Mouse (Mus musculus) MEL (cell line): ENCODE results near the gene Hspa12b. TPM values are rescaled to one million over a fixed set of nuclear protein-coding genes. Genes with fewer than 3 reads are reported as not detected.

Experiments used
- DNase-seq: peaks from one replicate; pipeline ENCODE4 v3.0.0; 2011; ENCODE audit warnings: low read depth, low spot score
- H3K27ac ChIP-seq: 2 replicates; pipeline ENCODE4 v1.5.1; 2012; ENCODE audit warnings: low read depth, mild to moderate bottlenecking, control low read depth, low read length, moderate library complexity; ENCODE audit not compliant: control insufficient read depth
- H3K27me3 ChIP-seq, 2 experiments: fragments of 150-350 bp in 1 of 2; sonication (generic) in 1 of 2; 2 replicates each; pipeline ENCODE4 v1.6.1; 2012; ENCODE audit warnings: low read length in 2 of 2, mild to moderate bottlenecking in 2 of 2, improper control_type of control experiment in 1 of 2, moderate library complexity in 1 of 2; ENCODE audit not compliant: insufficient read depth in 2 of 2, control insufficient read depth in 1 of 2
- H3K36me3 ChIP-seq, 2 experiments: 2 replicates each; pipeline ENCODE4 v1.6.1; 2012 to 2014; ENCODE audit warnings: low read length in 2 of 2, improper control_type of control experiment in 1 of 2, inconsistent platforms in 1 of 2, mild to moderate bottlenecking in 1 of 2; ENCODE audit not compliant: insufficient read depth in 2 of 2, control insufficient read depth in 1 of 2
- H3K4me1 ChIP-seq, 2 experiments: fragments of 150-350 bp in 1 of 2; sonication (generic) in 1 of 2; 2 replicates each; pipeline ENCODE4 v1.6.1; 2012; ENCODE audit warnings: low read length in 2 of 2, improper control_type of control experiment in 1 of 2, mild to moderate bottlenecking in 1 of 2; ENCODE audit not compliant: insufficient read depth in 2 of 2, control insufficient read depth in 1 of 2
- H3K4me3 ChIP-seq, 2 experiments: fragments of 150-350 bp in 1 of 2; sonication (generic) in 1 of 2; 2 replicates each; pipeline ENCODE4 v1.5.1; 2012; ENCODE audit warnings: low read depth in 2 of 2, low read length in 2 of 2, mild to moderate bottlenecking in 2 of 2, moderate library complexity in 2 of 2, control low read depth in 1 of 2, improper control_type of control experiment in 1 of 2; ENCODE audit not compliant: control insufficient read depth in 1 of 2, insufficient read depth in 1 of 2
- H3K79me2 ChIP-seq: 2 replicates; pipeline ENCODE4 v1.6.1; 2012; ENCODE audit warnings: mild to moderate bottlenecking, low read length, moderate library complexity; ENCODE audit not compliant: control insufficient read depth, poor library complexity, insufficient read depth
- H3K9ac ChIP-seq: 2 replicates; pipeline ENCODE4 v1.6.1; 2012; ENCODE audit warnings: low read depth, mild to moderate bottlenecking, control low read depth, low read length, moderate library complexity; ENCODE audit not compliant: control insufficient read depth, poor library complexity, severe bottlenecking
- H3K9me3 ChIP-seq: fragments of 150-350 bp; sonication (generic); replicated peaks from 2 replicates; pipeline ENCODE4 v1.6.1; 2012; ENCODE audit warnings: mild to moderate bottlenecking, low read length, improper control_type of control experiment, moderate library complexity; ENCODE audit not compliant: insufficient read depth
- CHD1 ChIP-seq: IDR thresholded peaks from 2 replicates; pipeline ENCODE4 v1.6.1; 2012; ENCODE audit warnings: low read depth, mild to moderate bottlenecking, inconsistent platforms, low read length, improper control_type of control experiment
- CTCF ChIP-seq, 3 experiments: IDR thresholded peaks in 2 of 3; conservative IDR thresholded peaks in 1 of 3; 2 replicates each; pipeline ENCODE4 v1.5.1; 2011 to 2012; ENCODE audit warnings: low read length in 3 of 3, low read depth in 2 of 3, mild to moderate bottlenecking in 2 of 3, improper control_type of control experiment in 1 of 3, inconsistent platforms in 1 of 3, mixed read lengths in 1 of 3, moderate library complexity in 1 of 3; ENCODE audit not compliant: control insufficient read depth in 1 of 3, insufficient read depth in 1 of 3, poor library complexity in 1 of 3, severe bottlenecking in 1 of 3
- E2F4 ChIP-seq: IDR thresholded peaks from 2 replicates; pipeline ENCODE4 v1.6.1; 2011; ENCODE audit warnings: low read depth, low read length, improper control_type of control experiment, borderline replicate concordance
- ELF1 ChIP-seq: IDR thresholded peaks from 2 replicates; pipeline ENCODE4 v1.6.1; 2014; ENCODE audit warnings: low read depth, mild to moderate bottlenecking, inconsistent platforms, low read length, improper control_type of control experiment, moderate library complexity
- EP300 ChIP-seq, 2 experiments: IDR thresholded peaks; 2 replicates each; pipeline ENCODE4 v1.6.1; 2011; ENCODE audit warnings: improper control_type of control experiment in 2 of 2, low read length in 2 of 2, low read depth in 1 of 2, mild to moderate bottlenecking in 1 of 2
- GABPA ChIP-seq: IDR thresholded peaks from 2 replicates; pipeline ENCODE4 v1.6.1; 2012; ENCODE audit warnings: low read depth, mild to moderate bottlenecking, inconsistent platforms, low read length, improper control_type of control experiment, moderate library complexity
- GATA1 ChIP-seq: IDR thresholded peaks from 2 replicates; pipeline ENCODE4 v1.6.1; 2011; ENCODE audit warnings: low read depth, low read length, improper control_type of control experiment
- HCFC1 ChIP-seq: IDR thresholded peaks from 2 replicates; pipeline ENCODE4 v1.6.1; 2012; ENCODE audit warnings: low read depth, mild to moderate bottlenecking, inconsistent platforms, low read length, improper control_type of control experiment, moderate library complexity
- JUND ChIP-seq: IDR thresholded peaks from 2 replicates; pipeline ENCODE4 v1.6.1; 2011; ENCODE audit warnings: low read depth, mild to moderate bottlenecking, improper control_type of control experiment, low read length
- KAT2A ChIP-seq: conservative IDR thresholded peaks from 2 replicates; pipeline ENCODE4 v1.6.1; 2012; ENCODE audit warnings: low read depth, low read length, improper control_type of control experiment, inconsistent platforms
- MAFK ChIP-seq: IDR thresholded peaks from 2 replicates; pipeline ENCODE4 v1.6.1; 2011; ENCODE audit warnings: low read depth, mild to moderate bottlenecking, low read length, improper control_type of control experiment, borderline replicate concordance
- MAX ChIP-seq: IDR thresholded peaks from 2 replicates; pipeline ENCODE4 v1.6.1; 2011; ENCODE audit warnings: low read length, improper control_type of control experiment
- MAZ ChIP-seq: IDR thresholded peaks from 2 replicates; pipeline ENCODE4 v1.6.1; 2012; ENCODE audit warnings: low read depth, mild to moderate bottlenecking, inconsistent platforms, low read length, improper control_type of control experiment
- MEF2A ChIP-seq: IDR thresholded peaks from 2 replicates; pipeline ENCODE4 v1.6.1; 2014; ENCODE audit warnings: low read depth, mild to moderate bottlenecking, inconsistent platforms, low read length, improper control_type of control experiment; ENCODE audit not compliant: poor library complexity, insufficient replicate concordance, severe bottlenecking; ENCODE audit errors: extremely low read depth
- MYB ChIP-seq: IDR thresholded peaks from 2 replicates; pipeline ENCODE4 v1.6.1; 2011; ENCODE audit warnings: mild to moderate bottlenecking, low read depth, low read length, improper control_type of control experiment
- POLR2A ChIP-seq, 2 experiments: IDR thresholded peaks; 2 replicates each; pipeline ENCODE4 v1.6.1; 2011 to 2012; ENCODE audit warnings: low read length in 2 of 2, mild to moderate bottlenecking in 2 of 2, control low read depth in 1 of 2, improper control_type of control experiment in 1 of 2, low read depth in 1 of 2, moderate library complexity in 1 of 2; ENCODE audit not compliant: control insufficient read depth in 1 of 2, insufficient read depth in 1 of 2, poor library complexity in 1 of 2
- RCOR1 ChIP-seq: IDR thresholded peaks from 2 replicates; pipeline ENCODE4 v1.6.1; 2012; ENCODE audit warnings: low read depth, mild to moderate bottlenecking, inconsistent platforms, low read length, improper control_type of control experiment
- SIN3A ChIP-seq: IDR thresholded peaks from 2 replicates; pipeline ENCODE4 v1.6.1; 2012; ENCODE audit warnings: low read length, improper control_type of control experiment, inconsistent platforms
- TBP ChIP-seq: IDR thresholded peaks from 2 replicates; pipeline ENCODE4 v1.8.0; 2011; ENCODE audit warnings: low read depth, low read length, improper control_type of control experiment
- UBTF ChIP-seq: IDR thresholded peaks from 2 replicates; pipeline ENCODE4 v1.6.1; 2012; ENCODE audit warnings: low read depth, mild to moderate bottlenecking, inconsistent platforms, low read length, improper control_type of control experiment, moderate library complexity, borderline replicate concordance; ENCODE audit not compliant: insufficient read depth
- USF1 ChIP-seq: IDR thresholded peaks from 2 replicates; pipeline ENCODE4 v1.6.1; 2014; ENCODE audit warnings: low read depth, mild to moderate bottlenecking, inconsistent platforms, low read length, improper control_type of control experiment, moderate library complexity
- USF2 ChIP-seq, 2 experiments: IDR thresholded peaks; 2 replicates each; pipeline ENCODE4 v1.6.1; 2011 to 2012; ENCODE audit warnings: improper control_type of control experiment in 2 of 2, low read length in 2 of 2, borderline replicate concordance in 1 of 2, inconsistent platforms in 1 of 2, low read depth in 1 of 2, mild to moderate bottlenecking in 1 of 2; ENCODE audit not compliant: insufficient read depth in 1 of 2
- ZC3H11A ChIP-seq: IDR thresholded peaks from 2 replicates; pipeline ENCODE4 v1.6.1; 2012; ENCODE audit warnings: low read depth, mild to moderate bottlenecking, inconsistent platforms, low read length, improper control_type of control experiment
- ZMIZ1 ChIP-seq: IDR thresholded peaks from 2 replicates; pipeline ENCODE4 v1.6.1; 2012; ENCODE audit warnings: low read depth, mild to moderate bottlenecking, inconsistent platforms, low read length, improper control_type of control experiment, moderate library complexity
- polyA plus RNA-seq, 2 experiments: library from polyadenylated mRNA; stranded (reverse) in 1 of 2; unstranded in 1 of 2; fragments of >175 nt in 1 of 2; fragments of >200 nt in 1 of 2; gene quantifications; 2 replicates each; pipeline versions ENCODE4 v1.2.1 to v1.2.4; 2012; ENCODE audit warnings: low replicate concordance in 2 of 2, low read depth in 1 of 2; ENCODE audit not compliant: insufficient read length in 2 of 2, insufficient read depth in 1 of 2, missing spikeins in 1 of 2
- total RNA-seq: library from RNA; depleted of rRNA; stranded (reverse); fragments of 300-350 nt; gene quantifications from 2 replicates; pipeline ENCODE4 v1.2.3, GENCODE M21; 2012

Gene Hspa12b
- total and polyA plus RNA-seq, 3 experiments: 0.04 to 1.2 TPM; not detected in 1

GRCm38 (mm10) chr2:131179990-131180587 lies 53.0 kb downstream of the Hspa12b start, which contains the start of gene Cenpb (continued):
- TF ChIP-seq ELF1 (no peak), JUND (no peak), HCFC1 (peak; percentile 12; the same call in 1 of the 2 replicates)
- TF ChIP-seq, all 39 proteins: peak for 12

- H3K9me3 ChIP-seq: no peaks in the 10 kb centered on the region
- peak overlapping the region; percentile 46 to 65 for H3K4me3 ChIP-seq
- peak overlapping the region; percentile 69 for H3K9ac ChIP-seq
- peaks cover 0 to 31% of the 10 kb centered on the region in 2 experiments; a peak in 2 of 4 replicates for H3K36me3 ChIP-seq
- peaks cover 15 to 33% of the 10 kb centered on the region in 2 experiments for H3K4me1 ChIP-seq
- DNase-seq: no peak
- H3K27me3 ChIP-seq: no peaks in the 10 kb centered on the region
- no peaks in the 10 kb centered on the region; the same call in none of the 2 replicates for H3K79me2 ChIP-seq
- H3K27ac ChIP-seq: peak overlapping the region; percentile 34
- TF ChIP-seq POLR2A (IDR thresholded peaks at IDR 0.05; ENCODE audit: control insufficient read depth in 1 of 2, insufficient read depth in 1 of 2, low read depth in 1 of 2, low read length in 2 of 2, poor library complexity in 1 of 2) (0 out of 4 replicates have a peak, but pooled peaks of 1 of the 2 experiments have one; percentile 8), MAX (peak; percentile 53; the same call in 1 of the 2 replicates), GATA1 (no peak)
These were observed 59.3 kb downstream of the Hspa12b start for GRCm38 (mm10) chr2:131186343-131186742.

GRCm38 (mm10) chr2:131186771-131187601 lies 59.9 kb downstream of the Hspa12b start, which contains the start of the genes Cdc25b and Spef1:
TSS of gene Cdc25b (plus strand) at chr2:131186949.
TSS of gene Spef1 (minus strand) at chr2:131187282.
- no peaks in the 10 kb centered on the region; the same call in none of the 2 replicates for H3K79me2 ChIP-seq
- peak; percentile 92 for DNase-seq
- H3K9ac ChIP-seq: peak within 1 kb of the TSS; percentile 79
- no peaks in the 10 kb centered on the region for H3K9me3 ChIP-seq
- H3K4me1 ChIP-seq: peaks cover 15 to 33% of the 10 kb centered on the region in 2 experiments
- H3K4me3 ChIP-seq: peak within 1 kb of the TSS; percentile 84 to 88
- peaks cover 0 to 31% of the 10 kb centered on the region in 2 experiments; a peak in 2 of 4 replicates for H3K36me3 ChIP-seq
- no peaks in the 10 kb centered on the region for H3K27me3 ChIP-seq
- H3K27ac ChIP-seq: peak within 1 kb of the TSS; percentile 48
- TF ChIP-seq CTCF (IDR thresholded peaks at IDR 0.05 in 2 of 3, conservative IDR thresholded peaks at IDR 0.05 in 1 of 3; ENCODE audit: control insufficient read depth in 1 of 3, insufficient read depth in 1 of 3, low read depth in 2 of 3, low read length in 3 of 3, poor library complexity in 1 of 3, severe bottlenecking in 1 of 3) (peak in 2 of 3 experiments; percentile 6 to 19; a peak in 3 of 6 replicates), MEF2A (no peak), GABPA (no peak), ELF1 (peak; percentile 65), MYB (no peak), UBTF (no peak), ZC3H11A (no peak), MAZ (0 out of 2 replicates have a peak, but pooled peaks have one; percentile 43), TBP (peak; percentile 57), KAT2A (no peak), CHD1 (peak; percentile 82; the same call in 1 of the 2 replicates), SIN3A (peak; percentile 70), USF1 (no peak), RCOR1 (no peak), USF2 (IDR thresholded peaks at IDR 0.05; ENCODE audit: borderline replicate concordance in 1 of 2, insufficient read depth in 1 of 2, low read depth in 1 of 2, low read length in 2 of 2) (no peak), EP300 (IDR thresholded peaks at IDR 0.05; ENCODE audit: low read depth in 1 of 2, low read length in 2 of 2) (no peak), ZMIZ1 (peak; percentile 78; the same call in 1 of the 2 replicates), POLR2A (IDR thresholded peaks at IDR 0.05; ENCODE audit: control insufficient read depth in 1 of 2, insufficient read depth in 1 of 2, low read depth in 1 of 2, low read length in 2 of 2, poor library complexity in 1 of 2) (peak; percentile 21 to 71; a peak in 2 of 4 replicates), E2F4 (no peak), MAFK (no peak), GATA1 (no peak)
